Mouse (Mus musculus) Patski (cell line): Measurements from ENCODE around the gene Cdk4. TPM values are rescaled to one million over a fixed set of nuclear protein-coding genes. Genes with fewer than 3 reads are reported as not detected.
A peak's percentile ranks its signal among the peaks of the same experiment; 100 is the strongest.

Experiments used
- ATAC-seq: fragments of 100-300 bp; one replicate; pipeline ENCODE4 v1.8.0; 2021
- CTCF ChIA-PET: fragments of 350-600 bp; sonication (Branson Sonifier 250); formaldehyde crosslinking; loops from one replicate; lab custom pipeline; 2022; ENCODE audit warnings: inconsistent platforms; lab: Charles Lee
- POLR2A ChIA-PET: fragments of 350-600 bp; sonication (Branson Sonifier 250); formaldehyde crosslinking; loops from one replicate; lab custom pipeline; 2022; ENCODE audit warnings: antibody characterized with exemption, inconsistent platforms; lab: Charles Lee
- DNase-seq: peaks from one replicate; pipeline ENCODE4 v3.0.0-alpha.2; 2011; ENCODE audit warnings: low read depth, low spot score
- H3K27me3 ChIP-seq: fragments of 371-371 bp; one replicate; pipeline ENCODE4 v1.5.1; 2021
- CTCF ChIP-seq: fragments of 100-300 bp; IDR thresholded peaks from one replicate; pipeline ENCODE4 v1.5.1; 2021
- in situ Hi-C: fragments of 300-500 bp; cut with MboI; formaldehyde crosslinking; loops from 3 replicates; pipeline ENCODE4 v1.11.1; 2018; ENCODE audit warnings: low pct_unique_long_range_greater_than_20kb, mixed read lengths
- polyA plus RNA-seq: library from polyadenylated mRNA; unstranded; gene quantifications from one replicate; pipeline ENCODE4 v1.2.3, GENCODE M21; 2021

The Cdk4 gene
- polyA plus RNA-seq, 1 experiment from 2014 or later, result 669 TPM

GRCm38 (mm10) chr10:127041274-127041766 is 22.0 kb upstream of the Cdk4 start, which contains the start of the genes Mettl1 and Eef1akmt3:
TSS of gene Mettl1 (plus strand) at chr10:127041414.
TSS of gene Eef1akmt3 (minus strand) at chr10:127041513.
- DNase-seq, result no peak
- ATAC-seq, result peak; percentile 63
- ChIA-PET CTCF (interaction anchor here (1.5 to 2.6 kb wide), 3 partner anchors 10 to 123 kb away, joined by 3 to 13 read pairs (median 8); no protein-coding TSS in a partner anchor), POLR2A (interaction anchor here (0.9 to 2.8 kb wide), 6 partner anchors 11 to 121 kb away, joined by 3 to 19 read pairs (median 4); partner anchors contain the start of genes Tsfm and Tspan31)
- H3K27me3 ChIP-seq, result no peaks in the 10 kb centered on the region
- in situ Hi-C loops, result no loop called here
- no peak for TF ChIP-seq CTCF

GRCm38 (mm10) chr10:127041774-127042338 is 21.5 kb upstream of the Cdk4 start:
- TF ChIP-seq CTCF, result no peak
- no peak for DNase-seq
- H3K27me3 ChIP-seq, result no peaks in the 10 kb centered on the region
- peak; percentile 66 for ATAC-seq
- ChIA-PET POLR2A (interaction anchor here (0.9 to 2.8 kb wide), 6 partner anchors 12 to 122 kb away, joined by 3 to 19 read pairs (median 4); partner anchors contain the start of genes Tsfm and Tspan31), CTCF (interaction anchor here (1.6 to 2.6 kb wide), 2 partner anchors 10 to 16 kb away, joined by 8 to 13 read pairs; no protein-coding TSS in a partner anchor)
- in situ Hi-C loops, result no loop called here

DNA sequence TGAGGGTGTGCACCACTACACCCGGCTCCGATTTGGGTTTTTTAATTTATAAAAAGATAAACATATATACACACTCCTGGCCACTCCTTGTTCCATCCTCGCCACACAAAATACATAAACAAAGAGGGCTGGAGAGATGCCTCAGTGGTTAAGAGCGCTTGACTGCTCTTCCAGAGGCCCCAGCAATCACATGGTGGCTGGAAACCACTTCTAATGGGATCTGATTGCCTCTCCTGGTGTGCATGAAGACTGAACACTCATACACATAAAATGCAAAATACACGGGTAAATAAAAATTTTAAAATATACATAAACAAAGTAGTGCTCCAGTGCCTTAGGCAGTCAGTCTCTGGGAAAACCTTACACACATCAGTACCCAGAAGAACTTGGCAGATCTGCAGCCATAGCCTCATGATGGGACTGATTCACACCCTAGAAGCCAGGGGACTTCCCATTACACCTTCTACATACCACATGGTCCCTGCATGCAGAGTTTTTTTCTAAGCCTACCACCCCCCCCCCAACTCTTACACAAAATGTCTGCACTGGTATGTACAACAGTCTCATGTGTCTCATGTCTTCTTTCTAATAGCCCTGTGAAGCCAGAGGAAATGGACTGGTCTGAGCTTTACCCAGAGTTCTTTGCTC is 20.7 kb upstream of the Cdk4 start:
- DNase-seq, result no peak
- CTCF ChIA-PET, result interaction anchor here (1.2 to 2.7 kb wide), 3 partner anchors 10 to 15 kb away, joined by 4 to 13 read pairs (median 13); no protein-coding TSS in a partner anchor
- in situ Hi-C loops, result no loop called here
- H3K27me3 ChIP-seq, result no peaks in the 10 kb centered on the region
- TF ChIP-seq CTCF, result no peak
- peak; percentile 38 for ATAC-seq
- POLR2A ChIA-PET, result interaction anchor here (0.6 to 2.8 kb wide), 3 partner anchors 12 to 327 kb away, joined by 4 to 19 read pairs (median 10); partner anchors contain the start of genes Inhbc and Tsfm

GRCm38 (mm10) chr10:127043187-127043586 is 20.1 kb upstream of the Cdk4 start:
- no peak for TF ChIP-seq CTCF
- DNase-seq (no peak), ATAC-seq (no peak)
- H3K27me3 ChIP-seq, result no peaks in the 10 kb centered on the region
- ChIA-PET CTCF (interaction anchor here (1.2 to 2.7 kb wide), 2 partner anchors 10 to 15 kb away, joined by 4 to 13 read pairs; no protein-coding TSS in a partner anchor), POLR2A (interaction anchor here (0.6 kb wide), 1 partner anchor 327 kb away, joined by 4 read pairs; the partner anchor contains the start of gene Inhbc)
- in situ Hi-C loops, result no loop called here

GRCm38 (mm10) chr10:127047954-127048353 is 15.4 kb upstream of the Cdk4 start, which contains the start of gene Cyp27b1:
TSS of gene Cyp27b1 (plus strand) at chr10:127048250.
- ATAC-seq (no peak), DNase-seq (no peak)
- no peaks in the 10 kb centered on the region for H3K27me3 ChIP-seq
- ChIA-PET CTCF (interaction anchor here (3.0 kb wide), 1 partner anchor 10 kb away, joined by 13 read pairs; no protein-coding TSS in a partner anchor), POLR2A (no interaction called here)
- no peak for TF ChIP-seq CTCF
- in situ Hi-C loops, result no loop called here

- no peak for ATAC-seq
- no peaks in the 10 kb centered on the region for H3K27me3 ChIP-seq
- POLR2A ChIA-PET, result no interaction called here
- no peak for TF ChIP-seq CTCF
- in situ Hi-C loops, result no loop called here
- CTCF ChIA-PET, result interaction anchor here (1.0 to 3.0 kb wide), 2 partner anchors 9 to 130 kb away, joined by 3 to 13 read pairs; no protein-coding TSS in a partner anchor
- DNase-seq, result no peak
These were observed 14.5 kb upstream of the Cdk4 start for GRCm38 (mm10) chr10:127048608-127049394.

DNA sequence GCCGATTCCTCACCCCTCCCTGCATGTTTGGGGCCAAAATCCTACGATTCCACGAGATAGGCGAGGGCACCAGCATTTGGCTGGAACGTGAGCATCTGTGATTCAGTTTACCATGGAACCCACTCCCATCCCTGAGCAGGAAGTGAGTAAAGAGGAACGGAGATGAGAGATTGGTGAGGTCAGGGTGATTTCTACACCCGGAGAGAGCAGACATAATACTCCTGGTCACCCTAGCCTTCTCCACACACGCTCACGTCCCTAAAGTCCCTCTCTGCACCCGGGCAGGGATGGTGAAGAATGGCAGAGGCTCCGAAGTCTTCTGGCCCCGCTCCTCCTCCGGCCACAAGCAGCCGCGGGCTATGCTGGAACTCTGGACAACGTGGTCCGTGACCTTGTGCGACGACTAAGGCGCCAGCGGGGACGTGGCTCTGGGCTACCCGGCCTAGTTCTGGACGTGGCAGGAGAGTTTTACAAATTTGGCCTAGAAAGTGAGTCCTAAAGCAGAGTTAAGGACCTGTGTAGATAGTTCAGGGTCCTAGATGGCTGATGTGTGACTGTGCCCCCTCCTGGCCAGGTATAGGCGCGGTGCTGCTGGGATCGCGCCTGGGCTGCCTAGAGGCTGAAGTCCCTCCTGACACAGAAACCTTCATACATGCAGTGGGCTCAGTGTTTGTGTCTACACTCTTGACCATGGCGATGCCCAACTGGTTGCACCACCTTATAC is 13.8 kb upstream of the Cdk4 start:
- DNase-seq (no peak), ATAC-seq (no peak)
- CTCF ChIA-PET, result interaction anchor here (1.0 to 3.0 kb wide), 2 partner anchors 9 to 131 kb away, joined by 3 to 13 read pairs; no protein-coding TSS in a partner anchor
- in situ Hi-C loops, result loop anchor here (25.0 kb wide), 1 partner anchor 613 kb away; the partner anchor contains the start of genes Nab2 and Nemp1
- no peaks in the 10 kb centered on the region for H3K27me3 ChIP-seq
- POLR2A ChIA-PET, result no interaction called here
- no peak for TF ChIP-seq CTCF

GRCm38 (mm10) chr10:127050119-127050474 is 13.2 kb upstream of the Cdk4 start:
- ChIA-PET CTCF (interaction anchor here (3.0 kb wide), 1 partner anchor 8 kb away, joined by 13 read pairs; no protein-coding TSS in a partner anchor), POLR2A (no interaction called here)
- ATAC-seq (no peak), DNase-seq (no peak)
- no peak for TF ChIP-seq CTCF
- no peaks in the 10 kb centered on the region for H3K27me3 ChIP-seq
- in situ Hi-C loops, result loop anchor here (25.0 kb wide), 1 partner anchor 612 kb away; the partner anchor contains the start of genes Nab2 and Nemp1

- POLR2A ChIA-PET, result no interaction called here
- ATAC-seq (no peak), DNase-seq (no peak)
- TF ChIP-seq CTCF, result no peak
- in situ Hi-C loops, result loop anchor here (25.0 kb wide), 1 partner anchor 608 kb away; the partner anchor contains the start of genes Nab2 and Nemp1
- CTCF ChIA-PET, result no interaction called here
- no peaks in the 10 kb centered on the region for H3K27me3 ChIP-seq
These were observed 8.7 kb upstream of the Cdk4 start for GRCm38 (mm10) chr10:127054646-127055045.
